8 mouse cellular contexts compared by ENCODE assay signal in genomic region chr7:128298481-128299342, GRCm38 (mm10). TPM values are rescaled to one million over a fixed set of nuclear protein-coding genes. Genes with fewer than 3 reads are reported as not detected.
DNase-seq lines count a peak whose midpoint lies in the region; ATAC-seq and TF ChIP-seq lines count a peak whose summit lies in the region.

No protein-coding gene starts in this region.

- peak overlapping the region; percentile 77 for H3K4me2 ChIP-seq in heart, embryonic 11.5 days
- H3K4me2 ChIP-seq in forebrain, embryonic 16.5 days (ENCODE audit: low read length), result peak overlapping the region; percentile 65
- H3K4me2 ChIP-seq in liver, embryonic 14.5 days (ENCODE audit: low read depth), result peak overlapping the region; percentile 87

- ATAC-seq in heart, embryonic 11.5 days (replicated peaks; ENCODE audit: insufficient number of reproducible peaks, low FRiP score, low TSS enrichment), result no peak
- 0 out of 2 replicates have a peak, but pooled peaks have one; percentile 33 for ATAC-seq in forebrain, embryonic 16.5 days
- ATAC-seq in liver, embryonic 14.5 days (ENCODE audit: insufficient read depth), result peak; percentile 59; the same call in 1 of the 2 replicates
- ATAC-seq in monocyte, adult 5-6 weeks (replicated peaks; ENCODE audit: insufficient number of reproducible peaks, low FRiP score, low TSS enrichment, poor library complexity, severe bottlenecking), result no peak

- H3K36me3 ChIP-seq in heart, embryonic 11.5 days (ENCODE audit: control insufficient read depth, insufficient read depth, low read length), result no peaks in the 10 kb centered on the region
- peaks cover 12% of the 10 kb centered on the region for H3K36me3 ChIP-seq in E14TG2a.4 (ENCODE audit: insufficient read depth, low read length)
- H3K36me3 ChIP-seq in forebrain, embryonic 16.5 days (ENCODE audit: control insufficient read depth, insufficient read depth), result no peaks in the 10 kb centered on the region
- H3K36me3 ChIP-seq in liver, embryonic 14.5 days (replicated peaks; ENCODE audit: control insufficient read depth, insufficient read depth, low read depth), result peaks cover 12% of the 10 kb centered on the region

- H3K4me3 ChIP-seq in heart, embryonic 11.5 days (ENCODE audit: low read depth, low read length), result peak overlapping the region; percentile 76
- peak overlapping the region; percentile 90 for H3K4me3 ChIP-seq in E14TG2a.4 (replicated peaks; ENCODE audit: low read length)
- H3K4me3 ChIP-seq in forebrain, embryonic 16.5 days (replicated peaks; ENCODE audit: low read length), result peak overlapping the region; percentile 85
- H3K4me3 ChIP-seq in liver, embryonic 14.5 days (ENCODE audit: insufficient read depth in 1 of 2, low read depth in 2 of 2, low read length in 2 of 2), result peak overlapping the region; percentile 93 to 97; a peak in 3 of 4 replicates

- no peak for TF ChIP-seq CTCF in E14TG2a.4 (conservative IDR thresholded peaks at IDR 0.05; ENCODE audit: low read length)
- TF ChIP-seq CTCF in liver, embryonic 14.5 days (IDR thresholded peaks at IDR 0.05; ENCODE audit: low read depth), result no peak

- DNase-seq in heart, postnatal 4 days, result no peak
- DNase-seq in liver, embryonic 14.5 days (ENCODE audit: low read depth in 3 of 3, low spot score in 3 of 3), result no peak
- no peak for DNase-seq in T-cell, adult 2 months (ENCODE audit: low spot score)
- DNase-seq in ovary, postnatal 10 days (ENCODE audit: low spot score), result no peak

- no peak for TF ChIP-seq EP300 in liver, embryonic 14.5 days (IDR thresholded peaks at IDR 0.05; ENCODE audit: low read depth)

- no peak overlapping the region for H3K27ac ChIP-seq in heart, embryonic 11.5 days (ENCODE audit: low read depth, low read length)
- H3K27ac ChIP-seq in forebrain, embryonic 16.5 days (ENCODE audit: low read length), result peak overlapping the region; percentile 50; the same call in 1 of the 2 replicates
- peak overlapping the region; percentile 90 for H3K27ac ChIP-seq in liver, embryonic 14.5 days

- H3K4me1 ChIP-seq in heart, embryonic 11.5 days (ENCODE audit: control insufficient read depth, insufficient read depth, low read length), result peaks cover 9% of the 10 kb centered on the region; the same call in 1 of the 2 replicates
- peaks cover 24% of the 10 kb centered on the region for H3K4me1 ChIP-seq in E14TG2a.4 (replicated peaks; ENCODE audit: low read depth, low read length)
- peaks cover 18% of the 10 kb centered on the region for H3K4me1 ChIP-seq in forebrain, embryonic 16.5 days (replicated peaks; ENCODE audit: control insufficient read depth, insufficient read depth, low read length)
- H3K4me1 ChIP-seq in liver, embryonic 14.5 days (replicated peaks; ENCODE audit: control insufficient read depth in 2 of 2, insufficient read depth in 2 of 2, low read length in 1 of 2), result peaks cover 59 to 62% of the 10 kb centered on the region in 2 experiments

- H3K27me3 ChIP-seq in heart, embryonic 11.5 days (ENCODE audit: control insufficient read depth, insufficient read depth, low read length), result no peaks in the 10 kb centered on the region; the same call in 1 of the 2 replicates
- H3K27me3 ChIP-seq in E14TG2a.4 (ENCODE audit: insufficient read depth, low read length), result peaks cover 13% of the 10 kb centered on the region
- H3K27me3 ChIP-seq in forebrain, embryonic 16.5 days (replicated peaks; ENCODE audit: control insufficient read depth, insufficient read depth, low read length), result no peaks in the 10 kb centered on the region
- H3K27me3 ChIP-seq in liver, embryonic 14.5 days (ENCODE audit: control insufficient read depth, insufficient read depth, low read length), result no peaks in the 10 kb centered on the region

- H3K9ac ChIP-seq in heart, embryonic 11.5 days (ENCODE audit: low read depth, low read length), result peak overlapping the region; percentile 83
- peak overlapping the region; percentile 87 for H3K9ac ChIP-seq in forebrain, embryonic 16.5 days (replicated peaks; ENCODE audit: low read depth, low read length)
- peak overlapping the region; percentile 84 for H3K9ac ChIP-seq in liver, embryonic 14.5 days (replicated peaks)

- WGBS in heart, embryonic 11.5 days (ENCODE audit: insufficient replicate concordance), result 83% methylated on average over 8 of the region's 8 CpGs
- 49% methylated on average over 8 of the region's 8 CpGs for WGBS in forebrain, embryonic 16.5 days
- WGBS in liver, embryonic 14.5 days (ENCODE audit: insufficient replicate concordance), result 79% methylated on average over 8 of the region's 8 CpGs

- no peaks in the 10 kb centered on the region for H3K9me3 ChIP-seq in heart, embryonic 11.5 days (replicated peaks; ENCODE audit: control insufficient read depth, low read length)
- no peaks in the 10 kb centered on the region for H3K9me3 ChIP-seq in E14TG2a.4 (ENCODE audit: low read length)
- H3K9me3 ChIP-seq in forebrain, embryonic 16.5 days (ENCODE audit: control insufficient read depth, low read length), result no peaks in the 10 kb centered on the region
- H3K9me3 ChIP-seq in liver, embryonic 14.5 days (ENCODE audit: control insufficient read depth, low read length), result no peaks in the 10 kb centered on the region

RNA-seq across cellular contexts. Expression of gene BC017158, which starts 0.7 kb away (rescaled TPM):
- 18.1 and 18.2 TPM in 2 replicates for polyA plus RNA-seq in heart, embryonic 11.5 days (2014; fragmentation: Nextera tagmentation; extraction: Ambion mirVana)
- total RNA-seq in heart, postnatal 4 days (2021), result 10 to 100 TPM; 12.4 to 13.1 TPM
- polyA plus RNA-seq in forebrain, embryonic 16.5 days (2015; fragmentation: Nextera tagmentation; extraction: Ambion mirVana), result 12.5 and 16.4 TPM in 2 replicates
- polyA plus RNA-seq in liver, embryonic 14.5 days (2012; rRNA removed), result 23.7 and 23.9 TPM in 2 replicates
- 16.9 and 17.7 TPM in 2 replicates for polyA plus RNA-seq in liver, embryonic 14.5 days (2014; fragmentation: Nextera tagmentation; extraction: Ambion mirVana)
- 6.9 to 17.5 TPM (median 8.1 TPM) in 3 replicates for total RNA-seq in monocyte, adult 5-6 weeks (2017)

RNA-seq across cellular contexts. Expression of gene Slc5a2, which starts 33.3 kb away (rescaled TPM):
- polyA plus RNA-seq in heart, embryonic 11.5 days (2014; fragmentation: Nextera tagmentation; extraction: Ambion mirVana), result 0.83 TPM in 1 of 2 replicates, not detected in the other
- not detected for total RNA-seq in heart, postnatal 4 days (2021)
- polyA plus RNA-seq in forebrain, embryonic 16.5 days (2015; fragmentation: Nextera tagmentation; extraction: Ambion mirVana), result not detected in 2 replicates
- 1.6 and 1.8 TPM in 2 replicates for polyA plus RNA-seq in liver, embryonic 14.5 days (2012; rRNA removed)
- polyA plus RNA-seq in liver, embryonic 14.5 days (2014; fragmentation: Nextera tagmentation; extraction: Ambion mirVana), result 2.9 and 3.1 TPM in 2 replicates
- 0.75 TPM in 1 of 3 replicates, not detected in the others for total RNA-seq in monocyte, adult 5-6 weeks (2017)

RNA-seq across cellular contexts. Expression of gene Tgfb1i1, which starts 52.1 kb away (rescaled TPM):
- polyA plus RNA-seq in heart, embryonic 11.5 days (2014; fragmentation: Nextera tagmentation; extraction: Ambion mirVana), result 168 and 172 TPM in 2 replicates
- total RNA-seq in heart, postnatal 4 days (2021), result 100 to 1,000 TPM; 101 to 108 TPM
- polyA plus RNA-seq in forebrain, embryonic 16.5 days (2015; fragmentation: Nextera tagmentation; extraction: Ambion mirVana), result 15.0 and 16.8 TPM in 2 replicates
- 5.0 and 6.0 TPM in 2 replicates for polyA plus RNA-seq in liver, embryonic 14.5 days (2012; rRNA removed)
- 7.8 and 8.5 TPM in 2 replicates for polyA plus RNA-seq in liver, embryonic 14.5 days (2014; fragmentation: Nextera tagmentation; extraction: Ambion mirVana)
- 0.21 to 1.2 TPM in 2 of 3 replicates, not detected in the other for total RNA-seq in monocyte, adult 5-6 weeks (2017)

Comparison
In these comparisons a context has a peak if more than half of its experiments do, and no peak if none do; other contexts are left out.
1. ATAC-seq: peak in forebrain, embryonic 16.5 days (single experiment) and liver, embryonic 14.5 days (single experiment); none in heart, embryonic 11.5 days (single experiment) and monocyte, adult 5-6 weeks (single experiment).
2. Peak in every context shown above with its lines, with median percentiles within 50 percentile points of each other: H3K4me2 ChIP-seq, H3K4me3 ChIP-seq and H3K9ac ChIP-seq.